Mouse (Mus musculus) lung, postnatal 36 days (tissue): ENCODE measurements at regions not wholly inside any gene's neighbourhood (a gene's known extent, or its start where the extent isn't known, plus 50 kb on each side); places are given as distances from the start of the nearest gene placed in this dataset.
"Not testable (repeated sequence)": the region's sequence is repeated elsewhere in the genome, so short reads cannot be mapped to it uniquely, and the experiment has no call there.

ENCODE experiments used
- DNase-seq: peaks from one replicate; pipeline ENCODE4 v3.0.0; 2022; ENCODE audit warnings: mixed read lengths

DNA sequence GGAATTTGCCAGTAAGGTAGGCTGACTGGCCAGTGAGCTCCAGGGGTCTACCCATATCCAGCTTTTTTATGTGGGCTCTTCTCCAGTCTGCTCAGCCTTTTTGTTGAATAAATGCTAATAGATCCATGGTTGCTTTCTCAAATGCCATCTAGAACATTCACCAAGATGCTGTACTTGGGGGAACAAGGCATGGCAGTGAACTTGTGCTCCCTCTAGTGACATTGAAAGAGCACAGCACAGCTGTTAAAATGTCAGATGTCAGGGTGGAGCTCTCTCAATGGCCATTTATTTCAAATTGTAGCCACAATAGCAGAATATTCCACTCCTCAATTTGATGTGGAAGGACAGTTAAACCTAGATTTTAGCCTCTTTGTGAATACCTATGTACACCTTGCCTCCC lies 86.3 kb downstream of the Kcnk1 start:
- DNase-seq = peak; percentile 21

DNA sequence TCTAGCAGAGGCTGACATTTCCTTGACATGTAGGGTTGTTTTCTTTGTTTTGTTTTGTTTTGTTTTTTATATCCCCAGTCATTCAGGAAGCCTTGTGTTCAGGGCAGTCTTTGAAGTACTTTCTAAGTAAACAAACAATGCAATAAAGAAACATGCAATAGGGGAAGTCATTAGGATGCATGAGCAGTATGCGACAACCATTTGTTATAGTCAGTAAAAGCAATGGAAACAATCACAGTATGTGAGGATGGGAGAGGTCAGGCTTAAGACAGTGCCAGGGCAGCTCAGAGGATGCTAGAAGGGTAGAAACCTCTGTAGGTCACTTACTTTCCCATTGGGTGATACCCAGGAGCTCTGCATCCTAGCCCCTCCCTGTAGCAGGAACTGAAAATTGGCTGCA lies 87.9 kb downstream of the Kcnk1 start:
- DNase-seq = no peak

DNA sequence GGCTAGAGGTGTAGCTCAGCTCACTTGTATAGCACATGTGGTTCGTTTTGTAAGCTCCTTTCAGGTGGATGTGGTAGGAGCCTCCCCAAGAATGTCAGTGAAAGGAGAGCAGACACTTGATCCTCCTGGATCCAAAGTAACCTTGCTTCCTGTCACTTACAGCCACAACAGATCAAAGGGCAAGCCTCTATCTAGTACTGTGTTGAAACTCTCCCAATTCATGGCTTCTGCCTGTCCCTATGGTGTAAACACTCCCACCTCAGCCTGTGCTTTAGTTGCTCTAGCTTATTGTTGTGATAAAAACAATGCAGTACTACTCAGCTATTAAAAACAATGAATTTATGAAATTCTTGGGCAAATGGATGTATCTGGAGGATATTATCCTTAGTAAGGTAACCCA lies 95.8 kb downstream of the Kcnk1 start:
- DNase-seq = no peak

DNA sequence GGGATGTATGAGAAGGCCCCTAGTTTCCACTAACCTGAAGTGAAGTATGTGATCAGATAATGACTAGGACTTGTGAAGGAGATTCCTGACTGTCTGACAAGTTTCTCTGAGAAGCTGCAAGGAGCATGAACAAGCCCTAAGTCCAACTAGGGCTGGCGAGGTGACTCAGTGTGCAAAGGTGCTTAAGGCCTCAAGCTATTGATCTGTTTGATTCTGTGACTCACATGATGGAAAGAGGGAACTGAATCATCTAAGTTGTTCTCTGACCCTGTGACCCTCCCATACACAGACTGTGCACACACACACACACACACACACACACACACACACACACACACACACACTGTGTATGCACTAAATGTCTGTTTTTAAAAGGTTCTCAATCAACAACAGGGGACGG lies 99.0 kb downstream of the Kcnk1 start:
- DNase-seq = no peak

DNA sequence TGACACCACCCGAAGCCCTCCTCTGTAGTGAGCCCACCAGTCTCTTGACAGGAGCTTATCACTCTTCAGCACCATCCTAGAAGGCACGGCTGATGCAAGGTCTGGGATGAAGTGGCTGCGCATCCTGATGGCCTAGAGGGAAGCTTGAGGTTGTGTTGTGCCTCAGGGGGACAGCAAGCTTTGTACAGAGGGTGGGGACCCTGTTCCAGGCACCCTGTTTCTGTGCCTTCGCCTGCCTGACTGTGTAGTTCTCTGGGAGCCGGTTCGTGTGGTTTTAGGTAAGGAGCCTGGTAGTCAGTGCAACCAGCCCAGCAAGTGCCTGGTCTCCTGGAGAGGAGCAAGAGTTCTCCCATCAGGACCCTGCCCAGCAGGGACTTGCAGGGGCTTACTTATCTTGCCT lies 101.1 kb downstream of the Kcnk1 start:
- DNase-seq = no peak

DNA sequence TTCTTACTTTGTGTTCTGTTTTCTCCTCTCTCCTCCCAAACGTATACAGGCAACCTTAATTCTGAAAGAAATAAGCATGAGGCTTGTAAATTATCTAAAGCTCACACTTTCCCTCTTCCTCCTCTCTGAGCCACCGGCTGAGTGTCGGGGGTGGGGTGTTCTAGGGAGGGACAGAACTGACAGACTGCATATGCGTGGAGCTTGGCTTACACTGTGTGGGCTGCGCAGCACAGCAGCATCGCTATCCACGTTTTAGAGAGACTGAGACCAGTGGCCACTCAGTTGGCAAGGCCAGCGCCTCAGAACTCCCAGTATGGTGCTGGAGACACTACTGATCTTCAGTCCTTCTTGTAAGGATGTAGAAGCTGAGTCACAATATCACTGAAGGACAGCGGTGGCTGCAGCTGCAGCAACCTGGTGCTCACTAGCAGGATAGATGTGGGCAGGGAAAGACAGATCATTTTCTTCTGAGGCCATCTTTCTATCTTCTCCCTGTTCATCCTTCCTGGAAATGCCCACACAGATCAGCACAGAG lies 101.7 kb downstream of the Kcnk1 start:
- DNase-seq = no peak

DNA sequence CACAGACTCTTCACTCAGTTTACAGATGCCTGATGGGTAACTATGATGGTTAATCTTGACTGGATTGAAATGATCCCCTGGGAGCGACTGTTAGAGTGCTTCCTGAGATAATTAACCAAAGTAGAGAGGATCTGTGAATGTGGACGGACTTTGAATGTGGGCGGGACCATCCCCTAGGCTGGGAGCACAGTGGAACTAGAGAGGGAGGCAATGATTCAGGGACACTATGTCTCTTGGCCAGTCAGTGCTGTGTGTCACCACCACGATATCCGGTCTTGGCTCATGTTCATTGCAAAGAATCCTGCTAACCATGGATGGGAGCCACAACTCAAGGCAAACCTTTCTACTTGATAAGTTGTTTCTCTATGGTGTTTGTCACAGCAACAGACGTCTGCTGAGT lies 103.9 kb downstream of the Kcnk1 start:
- no peak for DNase-seq

DNA sequence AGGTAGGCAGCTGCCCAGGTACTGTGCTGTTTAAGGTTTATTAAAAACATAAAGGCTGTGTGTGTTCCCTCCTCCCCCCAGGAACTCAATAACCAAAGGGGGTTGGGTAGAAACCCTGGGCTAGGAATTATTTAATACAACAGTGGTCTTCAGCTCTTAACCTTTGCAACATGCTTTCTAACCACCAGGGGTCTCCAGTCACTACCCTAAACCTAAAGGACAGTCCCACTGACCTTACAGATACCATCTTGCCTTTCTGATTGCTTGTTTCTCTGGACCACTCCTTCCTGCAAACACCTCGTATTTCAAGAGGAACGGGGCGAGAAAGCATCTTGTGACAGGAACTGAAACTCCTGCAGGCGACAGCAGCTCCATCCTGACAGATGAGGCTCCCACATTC lies 104.9 kb downstream of the Kcnk1 start:
- peak; percentile 19 for DNase-seq

DNA sequence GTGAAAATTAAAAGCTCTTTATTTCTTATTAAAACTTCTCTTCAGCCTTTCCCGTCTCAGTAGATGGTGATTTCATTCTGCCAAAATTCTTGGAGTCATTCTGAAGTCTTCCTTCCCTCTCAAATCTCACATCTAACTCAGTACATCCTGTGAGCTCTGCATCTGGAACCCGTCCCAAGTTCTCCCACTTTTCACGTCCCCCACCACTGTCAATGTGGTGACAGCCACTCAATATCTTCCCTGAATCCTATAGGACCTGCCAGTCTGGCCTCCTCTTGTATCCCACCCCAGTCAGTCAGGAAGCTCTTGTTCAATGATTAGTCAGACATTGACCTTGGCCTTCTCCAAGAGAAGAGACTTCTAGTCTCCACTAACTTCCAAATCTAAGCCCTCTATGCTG lies 110.1 kb downstream of the Kcnk1 start:
- DNase-seq = no peak

DNA sequence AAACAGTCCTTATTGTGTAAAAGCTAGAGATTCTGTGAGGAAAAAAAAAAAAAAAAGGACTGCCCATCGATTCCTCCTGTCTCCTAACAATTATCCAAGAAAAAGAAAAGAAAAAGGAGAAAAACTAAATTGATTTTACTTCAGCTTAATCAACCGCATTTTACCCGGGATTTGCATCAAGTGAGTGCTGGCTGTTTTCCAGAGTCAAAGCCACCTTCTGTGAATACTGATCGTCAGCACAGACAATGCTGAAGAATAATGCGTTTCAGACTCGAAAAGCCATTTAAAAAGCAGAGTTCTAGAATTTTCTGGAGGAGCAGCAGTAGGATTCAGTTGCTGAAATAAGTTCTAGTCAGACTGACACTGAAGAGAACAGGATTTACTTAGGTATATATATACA lies 131.1 kb downstream of the Kcnk1 start:
- DNase-seq = no peak

DNA sequence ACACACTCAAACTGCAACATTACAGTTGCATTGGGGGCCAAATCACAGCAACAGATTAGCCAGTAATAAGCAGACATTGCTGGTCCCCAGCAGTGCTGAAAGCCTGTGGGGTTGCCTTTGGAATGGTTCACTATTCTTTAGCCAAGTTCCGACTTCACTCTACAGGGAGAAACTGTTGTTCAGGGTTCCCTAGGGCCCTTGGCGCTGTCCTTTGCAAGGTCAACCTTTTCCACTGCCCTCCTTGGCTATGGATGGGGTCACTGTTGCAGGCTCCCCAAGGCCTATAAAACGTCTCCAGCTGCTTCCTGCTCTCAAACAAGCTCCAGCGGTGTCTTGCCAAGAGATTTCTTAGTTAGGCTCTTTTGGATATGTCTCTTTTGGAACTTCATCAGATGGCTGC lies 137.1 kb downstream of the Kcnk1 start:
- no peak for DNase-seq

DNA sequence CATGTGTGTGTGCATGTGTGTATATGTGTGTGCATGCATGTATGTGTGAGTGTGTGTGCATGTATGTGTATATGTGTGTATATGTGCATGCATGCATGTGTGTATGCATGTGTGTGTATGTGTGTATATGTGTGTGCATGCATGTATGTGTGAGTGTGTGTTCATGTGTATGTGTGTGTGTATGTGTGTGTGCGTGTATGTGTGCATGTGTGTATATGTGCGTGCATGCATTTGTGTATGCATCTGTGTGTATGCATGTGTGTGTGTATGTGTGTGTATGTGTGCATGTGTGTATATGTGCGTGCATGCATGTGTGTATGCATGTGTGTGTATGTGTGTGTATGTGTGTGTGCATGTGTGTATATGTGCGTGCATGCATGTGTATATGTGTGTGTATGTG lies 137.9 kb downstream of the Kcnk1 start:
- DNase-seq = not testable (repeated sequence)

DNA sequence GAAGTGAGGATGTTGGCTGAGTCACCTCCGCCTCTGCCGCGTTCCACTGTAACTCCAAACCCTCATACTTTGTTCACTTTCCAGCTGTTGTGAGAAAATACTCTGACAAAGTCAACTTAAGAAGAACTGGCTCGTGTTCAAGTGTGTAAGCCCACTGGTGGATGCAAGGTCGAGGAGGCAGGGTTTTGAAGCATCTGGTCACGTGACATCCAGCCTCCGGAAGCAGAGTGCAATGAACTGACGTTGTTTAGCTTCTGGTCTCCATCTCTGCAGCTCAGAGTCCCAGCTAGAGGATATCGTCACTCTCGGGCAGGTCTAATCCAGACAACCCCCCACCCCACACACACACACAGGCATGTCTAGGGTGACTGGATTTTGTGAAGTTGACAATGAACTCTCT lies 140.1 kb downstream of the Kcnk1 start:
- DNase-seq = peak; percentile 41

DNA sequence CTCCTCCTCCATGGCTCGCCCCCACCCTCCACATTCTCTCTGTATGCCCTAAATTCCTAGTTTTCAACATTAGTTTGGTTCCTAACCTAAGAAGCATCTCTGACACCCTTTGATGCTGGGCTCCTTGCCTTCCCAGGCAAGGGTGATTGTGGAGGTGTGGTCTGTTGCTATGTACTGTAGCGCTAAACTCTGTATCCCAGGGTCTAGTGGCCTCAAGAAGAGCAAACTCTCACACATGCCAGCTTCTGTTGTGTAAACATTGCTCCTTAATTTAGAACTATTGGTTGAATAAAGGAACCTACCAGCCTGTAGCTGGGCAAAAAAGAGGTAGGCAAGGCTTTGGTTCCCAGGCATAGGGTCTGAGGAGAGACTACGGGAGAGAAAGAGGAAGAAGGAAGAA lies 140.6 kb downstream of the Kcnk1 start:
- peak; percentile 53 for DNase-seq

DNA sequence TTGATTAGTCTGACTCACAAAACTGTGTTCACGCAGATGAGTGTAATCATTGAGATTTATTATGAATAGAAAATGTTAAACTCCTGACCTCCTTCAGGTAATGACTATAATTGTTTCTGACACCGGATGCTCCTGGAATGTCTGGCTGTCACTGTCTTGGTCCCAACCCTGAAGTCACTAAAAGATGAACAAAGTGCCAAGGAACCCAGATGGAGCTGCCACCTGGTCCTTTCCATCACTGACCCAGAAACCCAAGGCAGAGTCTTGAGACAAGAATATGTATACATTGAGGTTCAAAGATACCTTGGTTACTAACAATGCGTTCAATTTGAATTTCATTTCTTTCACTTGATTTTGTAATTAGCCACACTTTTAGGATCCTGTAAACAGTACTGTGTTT lies 142.0 kb downstream of the Kcnk1 start:
- no peak for DNase-seq

DNA sequence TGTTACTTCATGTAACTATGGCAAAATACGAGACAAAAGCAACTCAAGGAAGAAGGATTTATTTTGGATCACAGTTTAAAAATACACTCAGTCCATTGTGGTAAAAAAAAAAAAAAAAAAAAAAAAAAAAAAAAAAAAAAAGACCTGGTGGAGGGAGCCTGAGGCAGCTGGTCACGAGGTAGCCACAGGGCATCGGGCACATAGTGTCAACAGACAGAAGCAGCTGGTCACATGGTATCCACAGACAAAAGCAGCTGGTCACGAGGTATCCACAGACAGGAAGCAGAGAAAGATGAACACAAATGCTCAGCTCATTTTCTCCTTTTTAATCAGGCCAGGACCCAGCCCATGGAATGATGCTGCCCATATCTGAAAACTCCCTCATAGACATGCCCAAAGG lies 142.5 kb downstream of the Kcnk1 start:
- DNase-seq = no peak

DNA sequence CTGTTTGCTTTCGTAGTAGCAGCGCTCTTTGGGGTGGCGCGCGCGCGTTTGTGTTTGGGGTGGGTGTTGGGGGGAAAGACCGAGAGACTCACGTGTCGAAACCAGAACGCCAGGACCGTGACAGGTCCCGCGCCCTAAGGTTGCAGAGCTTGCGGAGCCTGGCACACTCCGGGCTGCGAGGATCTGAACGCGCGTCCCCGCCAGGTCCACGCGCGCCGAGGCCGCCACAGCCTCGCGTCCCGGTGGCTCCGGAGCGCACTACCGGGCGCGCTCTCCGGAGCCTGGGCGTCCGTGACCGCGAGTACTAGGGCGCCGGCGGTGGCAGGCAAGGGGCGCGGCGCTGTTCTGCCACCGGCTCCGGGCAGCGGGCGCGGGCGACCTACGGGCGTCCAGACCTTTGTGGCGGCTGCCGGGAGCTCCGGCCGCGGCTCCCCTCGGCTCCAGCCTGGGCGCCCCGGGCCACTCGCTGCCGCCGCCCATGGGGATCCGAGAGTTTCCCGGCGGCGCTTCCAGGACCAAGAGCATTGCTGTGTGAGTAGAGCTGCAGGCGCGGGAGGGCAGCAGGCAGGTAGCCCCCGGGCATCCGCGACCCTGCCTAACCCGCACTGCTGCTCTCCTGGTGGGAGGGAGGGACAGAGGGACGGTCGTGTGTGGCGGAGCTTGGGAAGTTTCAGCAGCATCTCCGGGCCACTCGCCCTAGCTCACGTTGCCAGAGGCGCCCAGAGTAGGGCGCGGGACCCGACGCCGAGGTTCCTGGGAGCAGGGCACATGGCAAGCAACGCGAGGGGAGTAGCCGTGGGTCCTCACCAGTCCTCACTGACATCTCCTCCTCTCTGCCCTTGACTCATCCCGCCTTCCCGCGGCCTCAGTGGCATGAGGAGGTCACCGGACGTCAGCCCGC lies 143.9 kb downstream of the Kcnk1 start:
- peak; percentile 14 for DNase-seq

DNA sequence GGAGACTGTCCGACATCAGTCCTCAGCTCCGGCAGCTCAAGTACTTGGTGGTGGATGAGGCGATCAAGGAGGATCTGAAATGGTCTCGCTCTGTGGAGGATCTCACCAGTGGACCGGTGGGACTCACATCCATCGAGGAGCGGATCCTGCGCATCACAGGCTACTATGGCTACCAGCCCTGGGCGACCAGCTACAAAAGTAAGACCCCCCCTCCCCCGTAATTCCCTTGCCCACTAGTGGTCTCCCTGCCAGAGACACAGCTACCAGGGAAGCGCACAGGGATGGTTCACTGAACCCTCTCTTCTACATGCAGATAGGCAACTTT lies 144.5 kb downstream of the Kcnk1 start:
- no peak for DNase-seq

DNA sequence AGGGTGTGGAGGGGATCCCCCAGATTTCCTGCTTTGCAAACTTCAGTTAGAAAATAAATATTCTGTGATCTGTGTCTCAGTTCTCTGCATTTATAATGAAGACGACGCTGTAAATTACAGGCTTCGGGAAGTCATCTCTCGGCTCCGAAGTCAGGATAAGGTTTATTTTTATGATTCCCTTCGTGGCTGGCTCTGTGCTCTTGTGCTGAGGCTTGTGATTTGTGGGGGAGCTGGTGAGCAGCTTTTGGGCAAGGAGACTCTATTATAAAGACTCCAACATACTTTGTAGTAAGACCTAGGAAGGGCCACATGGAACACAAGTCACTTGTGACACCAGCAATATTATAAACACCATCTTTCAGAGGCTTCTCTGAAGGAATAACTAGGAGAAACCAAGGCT lies 146.0 kb downstream of the Kcnk1 start:
- no peak for DNase-seq

DNA sequence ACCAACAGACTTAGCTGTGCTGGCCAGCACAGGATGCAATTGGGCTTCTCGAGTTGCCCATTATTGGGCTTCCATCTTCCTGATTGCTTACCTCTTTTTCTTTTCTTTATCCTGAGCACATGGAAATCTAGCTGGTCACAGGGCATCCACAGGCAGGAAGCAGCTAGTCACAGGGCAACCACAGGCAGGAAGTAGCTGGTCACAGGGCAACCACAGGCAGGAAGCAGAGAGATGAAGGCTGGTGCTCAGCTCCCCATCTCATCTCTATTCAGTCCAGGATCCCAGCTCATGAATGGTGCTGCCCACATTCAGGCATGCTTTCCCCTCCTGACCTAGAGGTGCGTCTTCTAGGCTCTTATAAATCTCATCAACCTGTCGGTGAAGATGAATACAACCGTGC lies 146.8 kb upstream of the Slc35f3 start:
- no peak for DNase-seq

DNA sequence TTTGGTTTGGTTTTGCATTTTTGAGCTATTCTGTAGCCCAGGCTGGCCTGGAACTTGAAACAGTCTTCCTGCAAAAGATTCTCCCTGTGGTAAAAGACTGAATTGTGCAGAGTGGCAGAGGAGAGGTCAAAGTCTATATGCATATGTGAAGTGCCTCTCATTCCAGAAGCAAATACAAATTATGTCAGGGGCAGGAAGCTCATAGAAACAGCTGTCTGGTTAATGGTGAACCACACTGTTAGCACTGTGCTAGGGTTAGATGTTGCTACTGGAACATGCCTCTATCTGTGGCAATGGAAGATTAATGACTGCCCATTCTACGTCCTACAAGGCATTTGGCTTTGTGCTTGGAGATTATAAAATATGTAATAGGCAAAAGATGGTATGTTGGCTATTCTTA lies 144.4 kb upstream of the Slc35f3 start:
- DNase-seq = no peak

DNA sequence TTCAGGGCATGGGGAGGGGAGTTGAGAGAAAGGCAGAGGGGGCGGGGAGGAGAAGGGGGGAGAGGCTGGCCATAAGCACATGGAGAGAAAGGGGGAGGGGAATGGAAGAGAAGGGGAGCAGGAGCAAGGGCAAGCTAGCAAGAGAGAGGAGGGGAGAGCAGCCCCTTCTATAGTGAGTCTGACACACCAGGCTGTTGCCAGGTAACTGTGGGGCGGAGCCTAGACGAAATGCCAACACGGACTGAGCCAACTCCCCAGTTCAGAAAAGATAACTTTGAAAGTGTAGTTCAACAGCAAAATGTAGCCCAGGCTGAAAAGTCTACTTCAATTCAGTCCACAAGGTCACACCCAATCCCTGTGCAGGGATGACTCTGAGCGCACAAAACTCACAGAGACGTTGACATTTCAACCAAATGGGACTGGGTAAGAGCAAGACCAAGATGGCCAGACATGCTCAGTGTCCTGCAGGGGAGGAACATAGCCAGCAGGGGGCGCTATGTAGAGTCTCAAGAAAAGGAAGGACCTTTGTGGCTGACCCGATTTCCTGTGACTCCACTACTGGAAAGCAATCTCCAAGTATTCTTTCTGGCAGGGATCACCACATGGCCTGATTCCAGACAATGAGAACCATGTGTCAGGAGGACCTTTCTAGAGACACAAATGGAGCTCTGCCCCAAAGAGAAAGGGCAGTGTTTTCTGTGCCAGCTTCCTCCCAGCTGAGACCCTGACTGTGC lies 140.7 kb upstream of the Slc35f3 start:
- peak; percentile 43 for DNase-seq

DNA sequence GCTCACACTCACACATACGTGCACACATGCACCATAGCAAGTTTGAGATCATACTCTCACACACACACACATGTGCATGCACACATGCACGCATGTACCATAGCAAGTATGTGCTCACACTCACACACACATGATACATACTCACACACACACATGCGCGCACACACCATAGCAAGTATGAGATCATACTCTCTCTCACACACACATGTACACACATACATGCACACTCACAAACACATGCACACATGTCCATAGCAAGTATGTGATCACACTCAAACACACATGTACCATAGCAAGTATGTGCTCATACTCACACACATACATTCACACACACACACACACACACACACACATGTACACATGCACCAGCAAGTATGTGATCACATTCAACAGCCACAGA lies 138.9 kb upstream of the Slc35f3 start:
- DNase-seq = no peak

DNA sequence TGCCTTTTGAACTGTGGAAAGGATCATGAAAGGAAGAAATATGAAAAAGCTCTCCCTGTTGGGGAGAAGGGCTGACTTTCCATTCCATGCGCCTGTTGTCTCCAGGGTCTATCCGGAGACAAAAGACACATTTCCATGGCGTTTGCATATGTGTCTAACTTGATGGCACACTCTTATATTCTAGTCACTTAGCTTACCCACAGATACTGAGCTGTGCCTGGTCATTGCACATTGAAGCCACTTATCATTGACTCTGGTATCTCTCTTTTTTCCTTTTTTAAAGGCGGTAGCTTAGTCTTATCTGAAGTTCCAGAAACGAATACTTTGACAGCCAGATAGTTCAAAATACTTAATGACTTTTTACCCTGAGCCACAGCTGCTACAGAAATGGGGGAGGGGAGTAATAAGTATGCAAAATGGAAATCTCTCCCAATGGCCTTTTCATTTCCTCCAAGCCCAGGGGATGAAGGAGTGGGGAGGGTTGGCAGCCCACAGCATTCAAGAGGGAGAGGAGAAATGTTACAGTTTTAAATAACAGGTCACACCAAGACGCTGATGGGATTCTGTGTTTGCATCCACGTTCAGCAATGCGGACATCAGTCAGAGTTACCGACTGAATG lies 137.9 kb upstream of the Slc35f3 start:
- no peak for DNase-seq
